Mouse (Mus musculus) liver, postnatal 0 days (tissue): ENCODE data around the gene Tmem221.

Experiments used
- CTCF ChIP-seq: sonication (generic); IDR thresholded peaks from 2 replicates; pipeline ENCODE4 v1.5.1; 2016; ENCODE audit warnings: antibody characterized with exemption, low read depth
- EP300 ChIP-seq: IDR thresholded peaks from 2 replicates; pipeline ENCODE4 v1.6.1; 2016; ENCODE audit warnings: antibody characterized with exemption, low read depth, mild to moderate bottlenecking

DNA sequence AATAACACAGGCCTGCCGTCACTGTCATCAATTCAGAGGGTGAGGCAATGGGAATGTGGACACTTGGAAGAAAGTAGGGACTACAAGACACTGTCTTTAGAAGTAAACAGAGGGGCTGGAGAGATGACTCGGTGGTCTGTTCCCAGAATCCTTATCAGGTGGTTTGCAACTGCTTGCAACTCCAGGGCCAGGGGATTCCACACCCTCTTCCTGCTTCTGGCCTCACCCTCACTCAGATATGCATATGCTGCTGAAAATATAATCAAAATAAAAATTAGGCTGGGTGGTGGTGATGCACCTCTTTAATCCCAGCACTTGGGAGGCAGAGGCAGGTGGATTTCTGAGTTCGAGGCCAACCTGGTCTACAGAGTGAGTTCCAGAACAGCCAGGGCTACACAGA, 1.4 kb upstream of the Tmem221 start:
- TF ChIP-seq CTCF (no peak), EP300 (no peak)
